Mouse (Mus musculus) thymus, adult 2 months (tissue): ENCODE measurements at regions not wholly inside any gene's neighbourhood (a gene's known extent, or its start where the extent isn't known, plus 50 kb on each side); places are given as distances from the start of the nearest gene placed in this dataset.

Source experiments
- DNase-seq: peaks from one replicate; pipeline ENCODE4 v3.0.0; 2021
- H3K27ac ChIP-seq: fragments of 200-500 bp; 2 replicates; pipeline ENCODE4 v1.5.1; 2012; ENCODE audit warnings: low read length, control low read depth; ENCODE audit not compliant: control insufficient read depth, insufficient read depth
- H3K27me3 ChIP-seq: fragments of 200-500 bp; 2 replicates; pipeline ENCODE4 v1.6.1; 2012; ENCODE audit warnings: mild to moderate bottlenecking, low read length, moderate library complexity, mixed read lengths; ENCODE audit not compliant: control insufficient read depth, insufficient read depth
- H3K36me3 ChIP-seq: fragments of 200-500 bp; 2 replicates; pipeline ENCODE4 v1.6.1; 2012; ENCODE audit warnings: mild to moderate bottlenecking, low read length, moderate library complexity; ENCODE audit not compliant: control insufficient read depth, insufficient read depth
- H3K4me1 ChIP-seq: fragments of 200-500 bp; replicated peaks from 2 replicates; pipeline ENCODE4 v1.6.1; 2012; ENCODE audit warnings: low read length; ENCODE audit not compliant: control insufficient read depth, insufficient read depth
- H3K4me3 ChIP-seq: fragments of 200-500 bp; 2 replicates; pipeline ENCODE4 v1.5.1; 2012; ENCODE audit warnings: mild to moderate bottlenecking, low read length, control low read depth, moderate library complexity; ENCODE audit not compliant: control insufficient read depth, insufficient read depth
- CTCF ChIP-seq: fragments of 200-500 bp; IDR thresholded peaks from 2 replicates; pipeline ENCODE4 v1.5.1; 2012; ENCODE audit warnings: mild to moderate bottlenecking, control low read depth, low read length, moderate library complexity, borderline replicate concordance; ENCODE audit not compliant: control insufficient read depth, poor library complexity, insufficient read depth; ENCODE audit errors: extremely low read depth
- POLR2A ChIP-seq: fragments of 200-500 bp; IDR thresholded peaks from 2 replicates; pipeline ENCODE4 v1.6.1; 2012; ENCODE audit warnings: mild to moderate bottlenecking, low read length, control low read depth, moderate library complexity; ENCODE audit not compliant: control insufficient read depth, poor library complexity, insufficient read depth; ENCODE audit errors: extremely low read depth
- WGBS: fragments of 180-500 bp; shearing (Covaris S2); methylation state at CpG from one replicate; pipeline ENCODE4 v1.1.7; 2018; 5-methylcytosine and 5-hydroxymethylcytosine counted together

- H3K36me3 ChIP-seq: no peaks in the 10 kb centered on the region
- H3K27ac ChIP-seq: peak overlapping the region; percentile 17; the same call in 1 of the 2 replicates
- H3K4me3 ChIP-seq: peak overlapping the region; percentile 29
- no peak for DNase-seq
- no peak for TF ChIP-seq POLR2A
- TF ChIP-seq CTCF: no peak
- peaks cover 36% of the 10 kb centered on the region for H3K4me1 ChIP-seq
- 41% methylated on average over 12 of the region's 12 CpGs for WGBS
- H3K27me3 ChIP-seq: no peaks in the 10 kb centered on the region
These were observed 539.5 kb upstream of the Lrrc6 start for GRCm38 (mm10) chr15:67040229-67040628.

GRCm38 (mm10) chr15:67039421-67039907, 538.8 kb upstream of the Lrrc6 start:
- no peak for TF ChIP-seq CTCF
- TF ChIP-seq POLR2A: no peak
- peak; percentile 72 for DNase-seq
- H3K4me1 ChIP-seq: peaks cover 30% of the 10 kb centered on the region
- no peaks in the 10 kb centered on the region for H3K36me3 ChIP-seq
- H3K27ac ChIP-seq: peak overlapping the region; percentile 78
- H3K27me3 ChIP-seq: no peaks in the 10 kb centered on the region
- peak overlapping the region; percentile 74 for H3K4me3 ChIP-seq
- WGBS: under 1% methylated on average over 16 of the region's 16 CpGs

GRCm38 (mm10) chr15:67037647-67038046, 536.9 kb upstream of the Lrrc6 start:
- WGBS: 70% methylated on average over 4 of the region's 4 CpGs

GRCm38 (mm10) chr15:67036341-67036740, 535.6 kb upstream of the Lrrc6 start:
- no peak overlapping the region for H3K27ac ChIP-seq
- TF ChIP-seq CTCF (no peak), POLR2A (no peak)
- no peaks in the 10 kb centered on the region for H3K27me3 ChIP-seq
- H3K36me3 ChIP-seq: no peaks in the 10 kb centered on the region
- no peak for DNase-seq
- peaks cover 28% of the 10 kb centered on the region for H3K4me1 ChIP-seq
- 82% methylated on average over 2 of the region's 2 CpGs for WGBS
- no peak overlapping the region for H3K4me3 ChIP-seq

More at GRCm38 (mm10) chr15:67037647-67038046, 536.9 kb upstream of the Lrrc6 start:
- TF ChIP-seq CTCF (no peak), POLR2A (no peak)
- Histone ChIP-seq H3K36me3 (no peaks in the 10 kb centered on the region), H3K27me3 (no peaks in the 10 kb centered on the region), H3K4me1 (peaks cover 27% of the 10 kb centered on the region), H3K27ac (no peak overlapping the region), H3K4me3 (no peak overlapping the region)
- no peak for DNase-seq

GRCm38 (mm10) chr15:67033936-67034335, 533.2 kb upstream of the Lrrc6 start:
- Histone ChIP-seq H3K4me1 (peaks cover 9% of the 10 kb centered on the region), H3K36me3 (no peaks in the 10 kb centered on the region), H3K27ac (no peak overlapping the region), H3K27me3 (no peaks in the 10 kb centered on the region), H3K4me3 (no peak overlapping the region)
- 90% methylated on average over 2 of the region's 2 CpGs for WGBS
- no peak for DNase-seq
- TF ChIP-seq CTCF: no peak
- no peak for TF ChIP-seq POLR2A

GRCm38 (mm10) chr15:67031866-67032526, 531.3 kb upstream of the Lrrc6 start:
- 91% methylated on average over 11 of the region's 11 CpGs for WGBS
- peaks cover 4% of the 10 kb centered on the region for H3K4me1 ChIP-seq

More at GRCm38 (mm10) chr15:67031866-67032526, 531.3 kb upstream of the Lrrc6 start:
- H3K27me3 ChIP-seq: no peaks in the 10 kb centered on the region
- no peak overlapping the region for H3K4me3 ChIP-seq
- TF ChIP-seq POLR2A (no peak), CTCF (no peak)
- no peaks in the 10 kb centered on the region for H3K36me3 ChIP-seq
- no peak for DNase-seq
- no peak overlapping the region for H3K27ac ChIP-seq
